Mouse (Mus musculus) right cerebral cortex, postnatal 36 days (tissue): ENCODE measurements at regions not wholly inside any gene's neighbourhood (a gene's known extent, or its start where the extent isn't known, plus 50 kb on each side); places are given as distances from the start of the nearest gene placed in this dataset.

Source experiments
- DNase-seq, 2 experiments: peaks; one replicate each; pipeline ENCODE4 v3.0.0; 2022; ENCODE audit warnings: low spot score in 2 of 2, mixed read lengths in 1 of 2

DNA sequence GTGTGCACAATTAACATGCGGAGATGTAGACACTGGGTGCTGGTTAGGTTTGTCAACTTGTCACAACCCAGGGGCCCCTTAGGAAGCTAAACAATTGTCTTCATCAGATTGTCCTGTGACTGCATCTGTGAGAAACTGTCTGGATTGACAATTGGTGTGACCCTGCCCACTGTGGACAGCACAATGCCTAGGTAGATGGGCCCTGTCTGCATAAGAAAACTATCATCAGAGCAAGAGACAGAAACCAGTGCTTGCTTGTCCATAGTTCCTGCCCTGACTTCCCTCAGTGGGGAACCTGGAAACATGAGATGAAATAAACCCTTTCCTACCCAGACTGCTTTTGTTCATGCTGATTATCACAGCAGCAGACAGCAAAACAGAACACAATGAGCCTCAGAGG lies 63.5 kb upstream of the Tyw5 start:
- DNase-seq = no peak

DNA sequence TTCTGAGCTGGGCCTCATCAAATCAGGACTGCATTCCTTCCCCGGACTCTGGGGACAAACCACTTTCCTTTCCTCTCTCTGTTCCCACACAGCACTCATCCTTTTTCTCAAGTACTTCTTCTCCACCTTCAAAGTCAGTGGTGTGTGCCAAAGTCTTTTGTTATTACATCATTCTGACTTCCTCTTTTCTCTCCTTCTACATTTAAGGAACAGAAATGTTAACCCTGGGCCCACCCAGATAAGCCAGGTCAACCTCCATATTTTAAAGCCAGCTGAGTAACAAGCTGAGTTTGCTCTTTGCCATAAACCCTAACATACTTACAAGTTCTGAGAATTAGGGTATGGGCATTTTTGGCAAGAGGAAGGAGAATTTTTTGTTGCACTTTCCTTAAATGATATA lies 65.3 kb upstream of the Tyw5 start:
- no peak for DNase-seq

DNA sequence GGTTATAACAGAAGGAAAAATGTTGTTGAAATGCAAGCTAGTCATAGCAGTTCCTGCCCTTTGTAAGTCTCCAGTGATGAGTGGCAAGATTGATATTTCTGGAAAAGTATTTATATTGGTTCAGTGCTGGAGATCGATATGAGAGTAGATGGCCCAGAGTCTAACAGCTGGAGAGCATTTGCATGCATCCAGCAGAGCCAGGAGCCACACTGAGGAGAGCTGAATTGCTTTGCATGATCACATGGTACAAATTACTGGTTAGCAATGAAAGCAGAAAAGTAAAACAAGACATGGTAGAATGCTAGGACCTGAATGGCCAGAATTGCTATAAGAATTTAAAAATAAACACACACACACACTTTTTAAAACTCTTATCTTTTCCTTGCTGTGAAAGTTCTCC lies 70.8 kb upstream of the Tyw5 start:
- no peak for DNase-seq

DNA sequence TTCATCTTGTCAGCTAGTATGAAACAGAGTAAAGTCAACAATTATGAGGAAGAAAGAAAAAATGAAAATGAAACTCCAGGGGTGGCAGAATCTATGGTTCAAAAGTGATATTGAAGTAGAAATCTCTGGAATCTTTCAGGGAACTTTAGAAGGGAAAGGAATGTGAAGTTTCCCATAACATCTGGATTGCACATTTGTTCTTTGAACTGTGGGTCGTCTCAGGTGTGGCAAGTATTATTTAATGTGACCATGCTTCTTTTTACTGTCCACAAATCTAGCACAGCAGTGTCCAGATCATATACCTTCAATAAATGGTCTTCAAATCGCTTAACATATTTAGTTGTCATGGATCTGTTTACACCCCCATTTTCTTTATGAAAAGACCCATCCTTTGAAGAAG lies 71.2 kb upstream of the Tyw5 start:
- no peak for DNase-seq

DNA sequence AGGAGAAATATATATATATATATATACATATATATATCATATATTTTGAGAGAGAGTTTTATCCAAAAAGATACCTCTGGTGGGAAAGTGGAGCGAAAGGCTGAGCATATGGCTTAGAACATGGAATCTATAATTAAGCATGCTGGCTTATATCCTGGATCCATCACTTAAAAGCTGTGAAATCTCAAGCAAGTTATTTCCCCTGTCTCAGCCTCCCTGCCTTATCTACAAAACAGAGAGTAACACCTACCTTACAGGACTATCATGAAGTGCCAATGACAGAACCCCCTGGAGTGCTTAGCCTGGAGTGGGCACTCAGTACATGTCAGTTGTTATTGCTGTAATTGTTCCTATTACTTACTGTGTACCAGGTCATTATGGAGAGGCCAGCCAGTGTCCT lies 71.9 kb upstream of the Tyw5 start:
- no peak for DNase-seq

DNA sequence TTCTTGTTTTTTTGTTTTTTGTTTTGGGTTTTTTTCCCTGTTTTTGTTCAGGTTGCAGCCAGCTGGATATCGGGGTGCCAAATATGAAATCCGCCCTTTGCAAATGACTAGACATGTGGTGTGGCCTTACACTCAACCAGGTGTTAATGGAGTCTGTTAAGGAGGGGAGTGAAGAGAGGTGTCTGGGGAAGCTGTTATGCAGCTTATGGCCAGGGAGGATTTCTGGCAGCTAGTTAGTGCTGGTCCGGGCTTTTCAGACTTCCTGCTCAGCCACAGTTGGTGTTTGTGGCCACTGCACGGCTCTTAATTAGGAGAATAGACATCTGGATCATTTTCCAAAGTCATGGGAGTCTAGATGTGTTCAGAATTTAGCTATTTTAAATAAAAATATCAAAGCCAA lies 72.7 kb upstream of the Tyw5 start:
- no peak for DNase-seq

DNA sequence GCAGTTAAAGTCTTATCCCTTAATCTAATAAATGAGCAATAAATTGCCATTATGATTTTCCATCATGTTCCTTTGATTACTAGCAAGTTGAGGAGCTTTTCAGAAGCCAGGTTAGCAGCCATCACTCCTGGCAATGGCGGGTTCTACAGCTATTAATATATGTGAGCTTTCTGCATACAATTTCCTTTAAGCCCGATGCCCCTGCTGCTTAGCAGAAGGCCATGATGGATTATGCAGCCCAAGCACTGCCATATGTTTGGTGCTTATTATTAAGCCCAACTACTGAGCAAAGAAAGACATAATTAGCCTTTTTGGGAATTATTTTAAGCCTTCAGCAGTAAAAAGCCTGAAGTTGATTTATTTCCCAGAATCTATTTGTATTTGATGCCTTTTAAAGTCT lies 82.3 kb upstream of the Tyw5 start:
- no peak for DNase-seq

DNA sequence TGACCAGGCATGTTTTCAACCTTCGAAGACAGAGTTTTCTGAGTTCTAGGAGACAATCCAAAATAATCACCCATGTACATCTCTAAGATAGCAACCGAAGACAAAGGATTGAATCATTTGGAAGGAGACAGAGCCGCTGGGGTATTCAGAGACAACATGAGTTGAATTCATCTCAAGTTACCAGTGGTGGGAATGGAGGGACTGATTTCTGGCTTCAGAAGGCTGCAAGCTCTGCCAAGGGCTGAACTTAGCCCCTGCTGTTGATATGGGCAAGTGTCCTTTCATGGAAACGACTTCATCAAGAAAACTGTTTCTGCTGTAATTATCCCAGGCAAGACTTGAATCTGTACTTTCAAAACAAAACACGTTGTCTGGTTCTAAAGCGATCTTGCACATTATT lies 82.7 kb upstream of the Tyw5 start:
- DNase-seq = no peak

DNA sequence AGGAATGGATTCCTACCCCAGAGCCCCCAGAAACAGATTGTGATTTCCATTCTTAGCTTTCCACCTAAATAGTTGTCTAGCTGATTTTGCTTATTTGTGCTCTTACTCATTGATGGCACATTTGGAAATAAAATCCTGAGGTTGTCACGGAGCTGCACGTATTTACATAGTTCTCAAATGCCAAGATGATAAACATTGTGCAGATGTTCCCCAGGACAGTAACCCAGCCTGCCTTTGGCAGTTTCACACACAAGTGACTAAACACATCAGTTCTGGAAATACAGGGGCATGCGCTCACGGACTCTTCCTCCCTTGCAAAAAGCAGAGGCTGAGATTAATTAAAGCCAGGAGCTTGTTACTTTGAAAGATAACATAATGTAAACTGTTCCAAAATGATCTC lies 83.1 kb upstream of the Tyw5 start:
- no peak for DNase-seq

DNA sequence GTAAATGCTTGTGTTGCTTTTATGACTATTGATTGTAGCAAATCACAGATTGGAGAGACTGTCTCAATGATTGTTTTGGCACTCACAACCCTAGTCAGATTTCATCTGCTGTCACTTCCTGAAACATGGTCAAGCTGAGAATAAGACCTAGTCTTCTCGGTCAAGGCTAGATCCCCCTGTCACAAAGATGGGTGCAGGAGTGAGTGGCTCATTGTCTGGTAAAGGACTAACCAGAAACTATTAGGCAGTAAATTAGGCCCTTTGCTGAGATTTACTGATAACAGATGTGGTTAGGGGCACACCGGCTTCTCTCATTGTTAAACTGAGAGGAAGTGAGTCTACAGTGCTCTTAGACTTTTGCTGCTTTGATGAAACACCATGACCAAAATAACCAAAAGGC lies 85.8 kb upstream of the Tyw5 start:
- DNase-seq = no peak

DNA sequence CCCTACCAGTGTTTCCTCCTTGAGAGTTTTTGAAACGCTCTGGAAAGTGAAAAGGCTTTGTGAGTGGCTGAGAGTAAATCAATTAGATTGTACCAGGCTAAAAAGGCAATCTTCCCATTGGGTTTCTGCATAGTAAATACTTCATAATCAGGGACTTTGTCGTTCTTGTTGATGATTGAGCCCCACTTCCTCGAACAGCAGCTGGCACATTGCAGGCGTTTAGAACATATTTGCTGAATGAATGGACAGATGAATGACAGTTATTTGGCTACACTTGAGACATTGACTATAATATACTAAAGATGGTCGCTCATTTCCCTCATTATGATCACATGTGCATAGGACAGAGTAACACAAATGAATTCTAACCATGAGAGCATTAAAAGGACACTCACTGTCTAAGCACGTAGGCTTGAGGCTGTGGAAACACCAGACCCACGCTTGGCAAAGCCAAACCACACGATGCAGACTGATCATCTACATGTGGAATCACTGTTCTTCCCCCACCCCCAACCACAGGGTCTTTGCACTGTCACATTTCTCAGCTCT lies 90.7 kb upstream of the Tyw5 start:
- no peak for DNase-seq

DNA sequence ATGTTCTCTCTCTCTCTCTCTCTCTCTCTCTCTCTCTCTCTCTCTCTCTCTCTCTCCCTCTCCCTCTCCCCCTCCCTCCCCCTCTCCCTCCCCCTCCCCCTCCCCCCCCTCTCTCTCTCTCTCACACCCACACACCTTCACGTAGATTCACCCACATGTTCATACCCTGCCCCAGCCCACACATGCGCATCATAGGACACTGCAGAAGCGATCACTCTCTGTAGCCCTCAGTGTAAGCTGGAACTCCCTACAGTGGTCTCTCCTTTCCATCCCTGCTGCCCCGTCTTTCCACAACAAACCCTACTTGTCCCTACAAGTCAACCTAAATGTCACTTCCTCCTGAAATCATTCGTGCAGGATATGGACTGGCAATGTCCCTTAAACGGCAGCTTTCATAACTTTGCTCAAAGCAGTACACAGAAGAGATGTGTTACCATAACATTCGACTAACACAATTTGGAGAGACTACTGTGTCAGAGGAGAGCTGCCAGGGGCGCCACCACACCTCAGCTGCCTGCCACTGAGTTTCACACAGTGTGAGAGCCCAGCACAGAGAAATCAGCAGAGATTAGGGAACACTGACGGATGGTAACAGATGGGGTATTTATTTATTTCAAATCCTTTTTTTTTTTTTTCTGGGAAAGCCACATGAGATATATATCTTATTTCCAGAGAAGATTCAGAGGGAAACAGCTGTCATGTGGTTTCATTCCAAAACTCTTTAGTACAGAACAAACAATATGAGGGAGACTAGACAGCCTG lies 103.6 kb upstream of the Tyw5 start:
- no peak for DNase-seq

DNA sequence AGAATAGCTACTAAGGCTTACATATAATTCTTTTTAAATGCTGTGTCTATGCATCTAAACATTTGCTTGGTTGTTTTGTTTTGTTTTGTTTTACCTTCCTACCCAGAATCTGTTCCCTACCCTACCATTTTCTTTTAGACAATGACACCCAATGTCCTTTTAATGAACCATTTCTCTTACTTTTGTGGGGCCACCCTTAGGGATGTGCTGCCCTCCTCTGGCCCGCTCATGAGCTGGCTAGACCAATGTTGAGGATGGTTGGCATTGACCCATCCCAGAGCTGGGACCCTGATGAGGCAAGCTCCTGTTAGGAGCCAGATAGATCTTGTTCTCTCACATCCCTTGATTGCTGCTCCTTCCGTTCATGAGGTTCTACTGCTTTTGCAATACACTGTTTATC lies 105.0 kb upstream of the Tyw5 start:
- DNase-seq = no peak

DNA sequence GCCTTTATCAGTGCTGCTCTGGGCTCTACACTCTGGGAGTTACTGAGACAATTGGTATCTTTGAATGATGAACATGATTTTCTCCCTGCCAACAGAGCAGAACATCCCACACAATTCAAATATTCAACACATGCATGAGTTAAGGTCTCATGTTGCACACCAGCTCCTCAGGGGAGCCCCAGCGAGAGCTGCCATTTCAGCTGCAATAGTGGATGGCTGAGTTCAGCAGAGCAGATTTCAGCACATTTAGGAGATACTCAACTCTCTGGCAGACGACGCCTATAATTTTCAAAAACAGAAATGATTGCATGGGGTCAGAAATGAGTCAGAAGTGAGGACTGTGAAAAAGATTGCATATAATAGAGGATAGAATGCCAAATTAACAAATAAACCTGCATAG lies 105.6 kb upstream of the Tyw5 start:
- no peak for DNase-seq

DNA sequence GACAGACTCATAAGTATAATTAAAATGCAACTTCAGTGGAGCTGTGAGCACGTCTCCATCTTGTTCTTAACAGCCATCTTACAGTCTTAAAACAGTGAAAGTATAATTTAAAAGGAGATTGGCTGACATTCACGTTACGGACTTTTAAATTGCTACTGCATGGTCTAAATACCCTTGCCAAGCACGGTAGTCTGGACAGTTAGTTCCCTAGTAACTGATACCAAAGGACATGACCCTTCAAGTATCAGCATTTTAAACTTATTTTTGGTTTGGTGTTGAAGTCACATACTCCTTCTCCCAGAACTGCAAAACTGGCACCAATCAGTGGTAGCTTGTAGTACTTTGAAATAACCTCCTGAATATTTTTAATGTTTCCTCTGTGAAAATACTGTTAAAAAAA lies 119.1 kb upstream of the Tyw5 start:
- DNase-seq = no peak

DNA sequence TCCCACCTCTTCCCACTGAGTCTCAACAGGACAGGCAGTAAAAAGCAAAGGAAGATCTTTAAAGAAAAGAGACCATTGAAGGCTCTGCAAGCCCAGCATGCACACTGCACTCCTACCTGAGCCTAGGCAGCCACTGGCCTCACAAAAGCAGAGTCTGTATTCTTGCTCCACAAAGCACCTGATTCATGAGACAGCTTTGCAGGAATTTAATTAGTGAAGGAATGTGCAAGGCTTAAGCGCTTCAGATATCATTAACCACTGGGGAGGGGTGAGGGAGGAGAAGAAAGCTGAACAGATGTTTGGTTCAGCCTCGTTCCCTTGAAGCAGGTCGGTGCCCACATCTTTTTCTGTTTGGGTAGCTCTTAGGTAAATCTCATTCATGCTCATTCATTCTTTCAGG lies 121.8 kb upstream of the Tyw5 start:
- DNase-seq = no peak

DNA sequence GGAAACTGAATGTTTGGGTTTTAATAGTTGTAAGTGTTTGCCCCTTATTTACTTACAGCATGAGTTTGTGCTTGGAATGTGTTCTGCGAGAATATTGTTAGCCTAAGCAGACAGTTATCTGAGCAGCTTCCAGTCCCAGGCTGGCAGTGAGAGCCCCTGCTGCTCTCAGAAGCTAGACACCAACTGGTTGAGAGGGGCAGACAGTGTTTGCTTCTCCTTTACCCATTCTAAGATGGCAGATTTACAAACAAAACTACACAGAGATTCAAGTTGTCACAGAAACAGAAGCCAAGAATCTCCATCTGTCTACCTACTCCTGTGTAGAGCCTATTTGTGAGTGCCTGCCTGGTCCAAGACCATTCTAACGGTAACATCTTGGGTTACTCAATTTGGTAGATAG lies 122.4 kb upstream of the Tyw5 start:
- DNase-seq = no peak

DNA sequence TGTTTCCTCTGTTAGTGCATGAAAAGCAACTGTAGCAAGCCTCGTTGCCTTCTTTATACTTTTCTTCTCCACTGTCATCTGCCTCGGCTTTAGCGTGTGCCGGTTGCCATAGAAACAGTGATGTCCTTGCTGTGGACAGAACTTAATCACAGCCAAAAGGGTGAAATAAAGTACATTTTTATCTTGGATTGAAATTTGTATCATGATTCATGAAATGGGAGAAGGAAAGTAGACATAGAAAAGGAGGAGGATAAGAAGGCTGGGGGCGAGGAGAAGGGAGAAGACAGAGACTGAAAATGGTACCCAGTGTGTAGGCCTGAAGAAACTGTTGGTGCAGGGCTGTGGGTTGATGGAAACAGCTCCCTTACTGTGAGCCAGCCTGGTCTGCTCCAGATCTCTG lies 130.5 kb upstream of the Tyw5 start:
- DNase-seq = peak; percentile 15 to 44

DNA sequence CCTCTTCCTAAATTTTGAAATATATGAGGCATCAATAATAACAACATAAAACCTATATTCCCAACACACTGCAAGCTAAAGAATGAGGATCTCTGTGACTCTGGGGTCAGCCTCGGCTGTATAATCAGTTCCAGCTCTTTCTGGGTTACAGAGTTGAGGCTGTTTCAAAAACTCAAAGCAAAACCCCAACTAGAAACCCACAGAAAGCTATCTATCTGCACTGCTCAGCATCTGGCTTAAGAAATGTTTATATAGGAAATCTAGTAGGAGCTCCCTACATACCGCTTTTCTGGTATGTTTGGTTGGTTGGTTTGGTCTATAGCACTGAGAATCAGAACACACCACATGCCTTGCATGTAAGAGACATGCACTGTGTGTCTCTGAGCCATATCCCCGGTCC lies 137.8 kb upstream of the Tyw5 start:
- DNase-seq = no peak

DNA sequence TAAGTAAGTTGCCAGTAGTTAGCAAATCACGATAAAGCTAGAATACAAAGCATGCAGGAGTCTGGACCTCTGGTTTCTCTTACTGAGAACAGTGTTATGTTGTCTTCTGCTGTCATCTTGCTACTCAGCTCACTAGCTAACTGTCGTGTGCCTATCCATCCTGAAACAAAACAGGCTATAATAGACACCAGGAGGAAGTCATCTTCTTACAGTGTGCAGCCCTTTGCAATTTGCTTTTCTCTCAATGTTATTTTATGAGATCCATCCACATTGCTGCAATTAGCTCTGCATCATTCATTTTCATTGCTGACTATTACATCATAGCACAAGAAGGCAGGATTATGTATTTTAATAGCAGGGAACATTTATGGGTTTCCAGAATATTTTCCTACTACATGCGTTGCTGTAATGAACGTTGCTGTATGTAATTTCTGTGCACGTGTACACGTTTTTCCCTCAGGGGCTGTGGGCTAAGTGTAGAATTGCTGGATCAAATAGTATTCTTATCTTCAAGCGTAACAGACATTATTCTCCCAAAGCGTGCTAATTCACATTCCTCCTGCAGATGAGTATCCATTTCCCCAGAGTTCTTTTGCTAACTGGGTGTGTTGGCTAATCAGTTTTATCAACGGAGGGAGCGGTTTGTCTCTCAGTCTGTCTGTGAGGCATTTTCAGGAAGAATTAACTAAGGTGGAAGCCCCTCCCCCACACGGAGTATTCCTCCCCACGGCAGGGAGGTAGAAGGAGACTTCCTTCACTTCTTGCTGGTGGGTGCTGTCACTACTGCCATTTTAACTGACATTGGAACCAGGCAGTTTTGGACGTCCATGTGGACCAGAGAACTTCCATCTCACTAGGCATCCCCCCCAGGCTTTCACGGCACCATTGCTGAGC lies 139.1 kb upstream of the Tyw5 start:
- no peak for DNase-seq

DNA sequence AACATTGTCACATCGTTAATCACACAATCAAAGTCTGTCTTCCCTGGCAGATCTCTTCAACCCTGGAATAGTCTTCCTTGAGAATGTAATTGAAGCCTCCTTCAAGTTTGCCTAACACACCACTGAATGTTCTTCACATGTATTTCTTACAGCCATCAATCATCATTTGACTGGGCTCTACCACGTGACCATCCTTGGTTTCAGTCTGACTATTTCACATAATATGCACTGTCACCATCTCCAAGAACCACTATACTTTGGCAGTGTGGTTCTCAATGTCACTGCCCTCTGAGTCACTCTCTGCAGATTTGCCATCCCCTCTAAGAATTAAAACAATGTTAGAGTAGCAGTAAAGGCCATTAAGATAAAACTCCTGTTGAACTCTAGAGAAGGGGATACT lies 154.6 kb upstream of the Tyw5 start:
- no peak for DNase-seq

DNA sequence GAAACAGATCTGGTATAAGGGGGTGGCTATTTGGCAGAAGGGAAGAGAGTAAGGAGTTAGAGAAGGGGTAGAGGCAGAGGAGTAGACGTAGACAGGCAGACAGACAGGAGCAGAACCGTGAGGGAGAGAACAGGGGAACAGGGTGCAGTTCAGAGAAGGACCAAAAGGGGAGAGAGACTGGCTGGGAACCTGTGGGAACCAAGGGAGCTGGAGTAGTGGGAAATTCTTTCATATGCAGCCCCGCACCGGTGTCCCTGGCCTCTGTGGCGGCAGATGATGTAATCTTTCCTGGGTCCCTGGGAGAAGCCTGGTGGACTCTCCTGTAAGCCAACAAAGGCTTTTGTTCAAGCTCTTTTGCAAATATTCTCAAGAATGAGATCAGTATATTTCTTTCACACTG lies 157.8 kb upstream of the Tyw5 start:
- no peak for DNase-seq

DNA sequence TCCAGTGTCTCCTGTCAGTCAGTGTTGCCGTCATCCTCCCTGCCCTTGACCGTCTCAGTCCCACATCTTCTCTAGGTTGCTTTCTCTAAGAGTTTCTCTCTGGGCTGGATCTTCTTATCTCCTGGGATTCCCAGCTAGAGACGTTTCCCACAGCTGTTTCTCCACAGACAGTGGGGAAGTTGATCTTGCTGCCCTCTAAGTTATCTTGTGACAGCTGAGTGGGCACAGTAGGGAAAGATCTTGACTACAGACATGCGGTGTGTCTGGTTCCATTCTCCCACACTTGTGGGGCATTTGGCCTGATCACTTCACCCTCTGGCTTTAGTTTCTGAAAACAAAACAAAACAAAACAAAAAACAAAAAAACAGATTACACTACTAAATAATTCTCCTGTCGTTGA lies 165.2 kb upstream of the Tyw5 start:
- DNase-seq = no peak
